Mouse (Mus musculus) midbrain, embryonic 10.5 days (tissue): Measurements from ENCODE around the gene C1qtnf5. TPM values are rescaled to one million over a fixed set of nuclear protein-coding genes. Genes with fewer than 3 reads are reported as not detected.

Experiments used
- DNase-seq: peaks from one replicate; pipeline ENCODE4 v3.0.0-alpha.2; 2017; ENCODE audit warnings: low spot score
- H3K27ac ChIP-seq: fragments of 300-500 bp; sonication (generic); replicated peaks from 2 replicates; pipeline ENCODE4 v1.5.1; 2016; ENCODE audit warnings: mild to moderate bottlenecking
- H3K27me3 ChIP-seq: fragments of 300-500 bp; sonication (generic); 2 replicates; pipeline ENCODE4 v1.6.1; 2016; ENCODE audit warnings: low read depth, mild to moderate bottlenecking; ENCODE audit not compliant: poor library complexity, severe bottlenecking
- H3K36me3 ChIP-seq: fragments of 300-500 bp; sonication (generic); 2 replicates; pipeline ENCODE4 v1.6.1; 2016; ENCODE audit warnings: mild to moderate bottlenecking, moderate library complexity
- H3K4me1 ChIP-seq: fragments of 300-500 bp; sonication (generic); 2 replicates; pipeline ENCODE4 v1.6.1; 2016
- H3K4me3 ChIP-seq: fragments of 300-500 bp; sonication (generic); 2 replicates; pipeline ENCODE4 v1.5.1; 2016; ENCODE audit warnings: mild to moderate bottlenecking, moderate library complexity
- H3K9me3 ChIP-seq: fragments of 300-500 bp; sonication (generic); replicated peaks from 2 replicates; pipeline ENCODE4 v1.6.1; 2016; ENCODE audit warnings: mild to moderate bottlenecking
- WGBS: fragments of 180-500 bp; shearing (Covaris S2); methylation state at CpG from one replicate; pipeline ENCODE4 v1.1.7; 2016; 5-methylcytosine and 5-hydroxymethylcytosine counted together
- polyA plus RNA-seq: library from polyadenylated mRNA; unstranded; fragments of >200 nt; fragmentation: Nextera tagmentation; extraction: Ambion mirVana; gene quantifications from 2 replicates; pipeline ENCODE4 v1.2.1, GENCODE M21; 2016

C1qtnf5 gene
- polyA plus RNA-seq, 1 experiment from 2014 or later = 0.93 TPM

GRCm38 (mm10) chr9:44074395-44075275 lies 32.4 kb upstream of the C1qtnf5 start:
- Histone ChIP-seq H3K36me3 (0 out of 2 replicates have a peak, but pooled peaks cover 3% of the 10 kb centered on the region), H3K27ac (no peak overlapping the region; the same call in 1 of the 2 replicates), H3K4me1 (peaks cover 94% of the 10 kb centered on the region), H3K27me3 (peaks cover 62% of the 10 kb centered on the region), H3K4me3 (no peak overlapping the region), H3K9me3 (no peaks in the 10 kb centered on the region)
- 58% methylated on average over 9 of the region's 9 CpGs for WGBS
- DNase-seq = no peak

GRCm38 (mm10) chr9:44075276-44075995 lies 31.6 kb upstream of the C1qtnf5 start:
- peaks cover 93% of the 10 kb centered on the region for H3K4me1 ChIP-seq
- 0 out of 2 replicates have a peak, but pooled peaks cover 3% of the 10 kb centered on the region for H3K36me3 ChIP-seq
- no peak overlapping the region for H3K4me3 ChIP-seq
- 0 out of 2 replicates have a peak overlapping the region, but pooled peaks have one; percentile 52 for H3K27ac ChIP-seq
- WGBS = 75% methylated on average over 24 of the region's 24 CpGs
- DNase-seq = no peak
- H3K9me3 ChIP-seq = no peaks in the 10 kb centered on the region
- peaks cover 64% of the 10 kb centered on the region for H3K27me3 ChIP-seq

GRCm38 (mm10) chr9:44075996-44076763 lies 30.9 kb upstream of the C1qtnf5 start:
- Histone ChIP-seq H3K9me3 (no peaks in the 10 kb centered on the region), H3K27ac (0 out of 2 replicates have a peak overlapping the region, but pooled peaks have one; percentile 52), H3K27me3 (peaks cover 64% of the 10 kb centered on the region), H3K36me3 (0 out of 2 replicates have a peak, but pooled peaks cover 3% of the 10 kb centered on the region), H3K4me3 (no peak overlapping the region), H3K4me1 (peaks cover 85% of the 10 kb centered on the region)
- 66% methylated on average over 16 of the region's 16 CpGs for WGBS
- no peak for DNase-seq

- H3K36me3 ChIP-seq = 0 out of 2 replicates have a peak, but pooled peaks cover 3% of the 10 kb centered on the region
- DNase-seq = peak; percentile 63
- peaks cover 70% of the 10 kb centered on the region for H3K27me3 ChIP-seq
- no peak overlapping the region for H3K4me3 ChIP-seq
- 9% methylated on average over 5 of the region's 5 CpGs for WGBS
- no peak overlapping the region for H3K27ac ChIP-seq
- peaks cover 80% of the 10 kb centered on the region for H3K4me1 ChIP-seq
- no peaks in the 10 kb centered on the region for H3K9me3 ChIP-seq
Observed at GRCm38 (mm10) chr9:44076764-44077120, 30.3 kb upstream of the C1qtnf5 start.

- peaks cover 76% of the 10 kb centered on the region for H3K27me3 ChIP-seq
- H3K9me3 ChIP-seq = no peaks in the 10 kb centered on the region
- no peak overlapping the region for H3K4me3 ChIP-seq
- H3K27ac ChIP-seq = no peak overlapping the region
- H3K36me3 ChIP-seq = 0 out of 2 replicates have a peak, but pooled peaks cover 3% of the 10 kb centered on the region
- peaks cover 73% of the 10 kb centered on the region for H3K4me1 ChIP-seq
- 87% methylated on average over 11 of the region's 11 CpGs for WGBS
- DNase-seq = no peak
Observed at GRCm38 (mm10) chr9:44077266-44077910, 29.7 kb upstream of the C1qtnf5 start.

GRCm38 (mm10) chr9:44078136-44078797 lies 28.8 kb upstream of the C1qtnf5 start:
- no peak overlapping the region for H3K27ac ChIP-seq
- peaks cover 66% of the 10 kb centered on the region for H3K4me1 ChIP-seq
- H3K9me3 ChIP-seq = no peaks in the 10 kb centered on the region
- no peak for DNase-seq
- H3K36me3 ChIP-seq = 0 out of 2 replicates have a peak, but pooled peaks cover 3% of the 10 kb centered on the region
- peaks cover 85% of the 10 kb centered on the region for H3K27me3 ChIP-seq
- H3K4me3 ChIP-seq = no peak overlapping the region
- WGBS = 84% methylated on average over 10 of the region's 10 CpGs

GRCm38 (mm10) chr9:44078955-44079756 lies 27.9 kb upstream of the C1qtnf5 start:
- 36% methylated on average over 16 of the region's 16 CpGs for WGBS
- H3K27ac ChIP-seq = peak overlapping the region; percentile 46; the same call in 1 of the 2 replicates
- H3K4me3 ChIP-seq = no peak overlapping the region
- DNase-seq = no peak
- H3K36me3 ChIP-seq = 0 out of 2 replicates have a peak, but pooled peaks cover 3% of the 10 kb centered on the region
- no peaks in the 10 kb centered on the region for H3K9me3 ChIP-seq
- H3K27me3 ChIP-seq = peaks cover 93% of the 10 kb centered on the region
- peaks cover 66% of the 10 kb centered on the region for H3K4me1 ChIP-seq

- DNase-seq = no peak
- Histone ChIP-seq H3K27me3 (peaks cover 92% of the 10 kb centered on the region), H3K4me1 (peaks cover 67% of the 10 kb centered on the region), H3K4me3 (no peak overlapping the region), H3K27ac (no peak overlapping the region), H3K36me3 (0 out of 2 replicates have a peak, but pooled peaks cover 3% of the 10 kb centered on the region), H3K9me3 (no peaks in the 10 kb centered on the region)
- WGBS = 72% methylated on average over 10 of the region's 10 CpGs
Observed at GRCm38 (mm10) chr9:44079997-44080780, 26.9 kb upstream of the C1qtnf5 start.

- Histone ChIP-seq H3K27me3 (peaks cover 92% of the 10 kb centered on the region), H3K27ac (no peak overlapping the region), H3K4me1 (peaks cover 67% of the 10 kb centered on the region), H3K36me3 (0 out of 2 replicates have a peak, but pooled peaks cover 2% of the 10 kb centered on the region), H3K4me3 (no peak overlapping the region), H3K9me3 (no peaks in the 10 kb centered on the region)
- no peak for DNase-seq
- WGBS = 89% methylated on average over 5 of the region's 5 CpGs
Observed at GRCm38 (mm10) chr9:44080953-44081352, 26.1 kb upstream of the C1qtnf5 start.

- H3K36me3 ChIP-seq = no peaks in the 10 kb centered on the region
- 85% methylated on average over 5 of the region's 5 CpGs for WGBS
- no peaks in the 10 kb centered on the region for H3K9me3 ChIP-seq
- H3K4me3 ChIP-seq = no peak overlapping the region
- H3K27me3 ChIP-seq = peaks cover 93% of the 10 kb centered on the region
- peaks cover 67% of the 10 kb centered on the region for H3K4me1 ChIP-seq
- H3K27ac ChIP-seq = no peak overlapping the region
- no peak for DNase-seq
Observed at GRCm38 (mm10) chr9:44081581-44081980, 25.5 kb upstream of the C1qtnf5 start.
